Mouse (Mus musculus) bone marrow, adult 2 months (tissue): ENCODE results near the gene Zfp507.

ENCODE experiments used
- CTCF ChIP-seq: fragments of 200-500 bp; IDR thresholded peaks from 2 replicates; pipeline ENCODE4 v1.5.1; 2011; ENCODE audit warnings: low read length, control low read depth; ENCODE audit not compliant: control insufficient read depth, insufficient read depth
- POLR2A ChIP-seq: fragments of 200-500 bp; IDR thresholded peaks from 2 replicates; pipeline ENCODE4 v1.6.1; 2011; ENCODE audit warnings: low read depth, mild to moderate bottlenecking, control low read depth, low read length, borderline replicate concordance; ENCODE audit not compliant: control insufficient read depth

DNA sequence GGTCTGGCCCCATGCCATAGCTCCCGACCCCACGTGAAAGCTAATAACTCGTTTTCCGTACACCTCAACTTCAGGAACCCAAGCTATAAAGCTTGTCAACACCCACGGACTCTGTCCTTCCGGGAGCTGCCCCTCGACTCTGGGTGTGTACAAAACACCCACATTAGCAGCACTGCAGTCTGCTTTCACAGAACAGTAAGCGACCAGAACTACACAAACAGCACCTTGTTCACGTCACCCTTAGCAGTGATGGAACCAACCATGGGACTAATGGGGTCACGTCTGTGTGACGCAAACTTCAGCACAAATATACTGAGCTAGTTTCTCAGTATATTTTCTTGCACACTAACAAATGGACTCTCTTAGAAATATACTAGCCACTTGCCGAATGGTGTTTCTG lies 28.7 kb downstream of the Zfp507 start:
- TF ChIP-seq POLR2A (no peak), CTCF (no peak)
